Mouse (Mus musculus): Measurements from ENCODE around the gene Maz.

Gene Maz

DNA sequence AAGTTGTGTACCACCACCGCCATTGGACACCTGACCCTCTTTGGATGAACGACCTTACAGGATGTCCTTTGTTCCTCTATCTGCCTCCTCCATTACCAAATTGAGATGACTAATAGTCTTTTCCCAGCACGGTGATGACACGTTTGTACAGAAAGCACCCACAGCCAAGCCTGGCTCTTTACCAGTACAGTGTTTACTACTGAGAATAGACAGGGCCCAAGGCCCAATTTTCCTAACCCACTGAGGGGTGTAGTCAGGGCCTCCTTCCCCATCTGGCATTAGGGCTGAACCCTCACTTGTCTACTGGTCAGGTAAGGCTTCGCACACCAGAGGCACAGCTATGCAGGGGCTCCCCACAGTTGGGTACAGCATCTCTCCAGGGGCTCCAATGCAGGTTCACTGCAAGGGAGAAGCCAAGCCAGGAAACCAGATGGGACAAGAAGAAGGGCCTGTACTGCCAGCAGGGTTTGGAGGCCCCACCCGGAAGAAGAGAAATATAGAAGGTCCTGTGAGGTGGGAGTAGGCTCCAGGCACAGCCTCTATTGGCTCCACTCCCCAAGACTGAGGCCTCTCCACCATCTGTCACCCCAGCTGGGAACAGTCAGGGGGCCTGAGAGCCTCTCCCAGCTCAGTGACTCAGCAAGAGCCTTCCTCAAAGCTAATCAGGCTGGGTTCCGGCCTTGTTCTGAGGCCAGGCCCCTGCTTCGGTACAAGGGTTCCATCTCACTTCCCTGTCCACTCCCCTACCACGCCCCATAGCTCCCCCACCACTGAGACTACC is 18.4 kb downstream of the Maz start:
- peak in 1 of 2 experiments; percentile 57 for DNase-seq (ENCODE audit: low spot score in 2 of 2)

- no peak for DNase-seq (ENCODE audit: low spot score in 2 of 2)
These were observed 19.4 kb downstream of the Maz start for GRCm38 (mm10) chr7:127007313-127008024.

DNA sequence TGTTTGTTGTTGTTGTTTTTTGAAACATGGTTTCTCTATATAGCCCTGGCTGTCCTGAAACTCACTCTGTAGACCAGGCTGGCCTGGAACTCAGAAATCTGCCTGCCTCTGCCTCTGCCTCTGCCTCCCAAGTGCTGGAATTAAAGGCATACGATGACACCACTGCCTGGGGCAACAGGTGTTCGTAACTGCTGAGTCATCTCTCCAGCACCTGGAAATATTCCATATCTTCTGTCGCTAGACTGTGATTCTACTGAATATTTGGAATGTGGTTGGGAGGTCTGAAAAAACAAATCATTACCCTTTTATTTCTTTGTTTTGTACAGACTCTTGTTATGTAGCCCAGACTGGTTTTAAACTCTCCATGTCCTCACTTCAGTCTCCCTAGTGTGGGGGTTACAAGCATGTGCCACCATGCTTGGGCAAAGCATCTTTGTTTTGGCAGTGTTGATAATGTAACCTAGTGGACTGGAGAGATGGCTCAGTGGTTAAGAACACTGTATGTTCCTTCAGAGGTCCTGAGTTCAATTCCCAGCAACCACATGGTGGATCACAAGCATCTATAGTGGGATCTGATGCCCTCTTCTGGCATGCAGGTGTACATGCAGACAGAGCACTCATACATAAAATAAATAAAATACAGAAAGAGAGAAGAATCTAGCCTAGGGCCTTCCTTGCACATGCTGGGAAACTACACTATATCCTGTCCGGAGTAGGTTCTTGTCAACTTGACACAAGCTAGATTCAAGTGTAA is 22.5 kb downstream of the Maz start:
- DNase-seq (ENCODE audit: low spot score in 2 of 2) = no peak

- DNase-seq (ENCODE audit: low spot score in 2 of 2) = no peak
These were observed 23.2 kb downstream of the Maz start for GRCm38 (mm10) chr7:127003620-127004019.

GRCm38 (mm10) chr7:126999568-126999967 is 27.3 kb downstream of the Maz start:
- no peak for DNase-seq (ENCODE audit: low spot score in 2 of 2)

- DNase-seq (ENCODE audit: low spot score in 2 of 2) = no peak
These were observed 30.4 kb downstream of the Maz start for GRCm38 (mm10) chr7:126996449-126996848.

- DNase-seq (ENCODE audit: low spot score in 2 of 2) = no peak
These were observed 38.0 kb downstream of the Maz start for GRCm38 (mm10) chr7:126988816-126989215.

DNA sequence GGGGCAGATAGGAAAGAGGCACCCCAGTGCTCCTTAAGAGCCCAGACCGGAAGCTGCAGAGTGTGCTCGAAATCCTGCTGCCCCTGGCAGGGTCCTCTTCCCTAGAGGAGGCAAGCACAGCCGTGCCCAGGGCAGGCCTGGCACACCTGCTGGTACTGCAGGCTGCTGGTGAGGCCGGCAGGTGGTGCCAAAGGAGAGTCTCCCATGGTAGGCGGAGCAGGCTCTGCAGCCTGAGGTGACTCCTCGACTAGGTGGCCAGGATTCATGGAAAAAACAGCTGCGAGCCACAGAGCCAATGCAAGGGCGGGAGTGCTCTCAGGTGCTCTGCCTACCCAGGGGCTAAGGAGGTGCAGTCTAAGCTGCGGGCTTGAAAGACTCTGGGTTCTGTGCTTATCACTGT is 40.5 kb downstream of the Maz start:
- DNase-seq (ENCODE audit: low spot score in 2 of 2) = no peak

GRCm38 (mm10) chr7:126984667-126985444 is 42.0 kb downstream of the Maz start:
- no peak for DNase-seq (ENCODE audit: low spot score in 2 of 2)

DNA sequence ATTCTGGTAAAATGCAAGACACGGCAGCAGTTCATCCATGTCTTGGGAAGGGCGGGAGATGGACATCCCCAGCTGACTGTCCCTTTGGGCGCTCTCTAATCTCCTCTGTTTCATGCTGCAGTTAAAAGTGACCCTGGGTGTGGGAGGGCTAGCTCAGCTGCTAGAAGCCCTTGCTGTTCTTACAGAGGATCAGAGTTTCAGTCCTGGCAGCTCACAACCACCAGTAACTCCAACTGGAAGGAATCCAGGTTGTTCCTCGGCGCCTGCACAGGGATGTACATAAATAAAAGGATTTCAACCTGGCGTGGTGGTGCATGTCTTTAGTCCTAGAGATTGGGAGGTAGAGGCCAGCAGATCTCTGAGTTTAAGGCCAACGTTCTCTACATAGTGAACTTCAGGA is 43.7 kb downstream of the Maz start:
- no peak for DNase-seq (ENCODE audit: low spot score in 2 of 2)

GRCm38 (mm10) chr7:126982054-126982453 is 44.8 kb downstream of the Maz start:
- DNase-seq (ENCODE audit: low spot score in 2 of 2) = no peak

DNA sequence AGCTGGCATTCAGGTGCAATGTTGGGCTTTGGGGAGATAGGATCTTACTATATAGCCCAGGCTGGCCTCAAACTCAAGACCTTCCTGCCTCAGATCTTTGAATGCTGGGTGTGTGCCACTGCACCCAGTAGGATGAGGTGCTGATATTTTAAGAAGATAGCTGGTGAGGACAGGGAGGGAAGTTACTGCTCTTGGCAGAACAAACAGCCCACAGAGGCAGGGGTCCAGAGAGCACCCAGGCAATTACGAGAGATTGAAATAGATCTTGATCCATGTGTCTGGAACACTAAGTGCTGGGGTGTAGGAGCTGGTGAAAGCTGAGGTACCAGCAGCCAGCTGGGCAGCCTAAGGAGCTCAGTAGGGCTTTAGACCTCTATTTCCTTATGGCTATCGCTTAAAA is 45.2 kb downstream of the Maz start:
- DNase-seq (ENCODE audit: low spot score in 2 of 2) = no peak

DNA sequence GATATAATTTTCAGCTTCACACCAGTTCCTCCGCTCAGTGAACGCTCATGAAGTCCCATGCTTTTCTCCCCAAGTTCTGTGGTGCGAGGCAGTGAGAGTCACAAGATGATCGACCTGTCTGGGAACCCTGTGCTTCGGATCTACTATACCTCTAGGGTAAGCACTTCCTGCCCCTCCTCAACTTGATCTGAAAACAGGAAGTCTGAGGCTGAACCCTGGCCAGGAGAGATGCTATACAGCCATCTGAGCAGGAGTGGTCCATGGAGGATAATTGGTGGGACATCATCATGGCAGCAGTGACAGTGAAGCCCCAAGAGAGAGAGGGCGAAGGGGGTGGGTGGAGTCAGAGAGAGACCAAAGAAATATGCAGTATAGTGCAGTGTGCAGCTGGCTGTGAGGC is 48.0 kb downstream of the Maz start:
- DNase-seq (ENCODE audit: low spot score in 2 of 2) = no peak

DNA sequence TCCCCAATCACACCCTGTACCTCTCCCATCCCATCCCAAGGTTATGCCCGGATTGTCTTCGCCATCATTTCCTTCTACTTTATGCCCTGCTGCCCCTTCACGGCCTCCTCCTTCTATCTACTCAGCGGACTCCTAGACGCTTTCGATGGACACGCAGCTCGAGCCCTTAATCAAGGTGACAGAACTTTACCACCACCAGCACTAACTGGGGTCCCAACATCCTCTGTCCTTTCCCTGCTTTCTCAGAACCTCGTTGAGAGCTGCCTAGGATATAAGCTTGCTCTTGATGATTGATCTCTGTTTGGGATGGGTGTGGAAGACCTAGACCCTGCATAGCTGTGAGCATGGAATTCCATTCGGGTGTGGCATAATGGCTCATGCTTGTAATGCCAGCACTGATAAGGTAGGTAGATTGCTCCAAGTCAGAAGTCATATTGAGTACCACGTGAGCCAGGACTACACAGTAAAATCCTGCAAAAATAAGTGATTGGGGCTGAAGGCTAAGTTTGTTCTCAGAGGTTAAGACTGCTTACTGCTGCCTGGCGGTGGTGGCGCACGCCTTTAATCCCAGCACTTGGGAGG is 49.9 kb downstream of the Maz start:
- no peak for DNase-seq (ENCODE audit: low spot score in 2 of 2)

GRCm38 (mm10) chr7:126975950-126976866 is 50.6 kb downstream of the Maz start, which contains the start of gene Cdiptos:
Cdiptos (minus strand) TSS chr7:126976098.
- peak; percentile 91 to 94 for DNase-seq (ENCODE audit: low spot score in 2 of 2)

DNA sequence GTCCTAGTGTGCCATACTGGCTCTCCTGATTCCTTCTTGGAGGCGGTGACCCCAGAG is 51.1 kb downstream of the Maz start, which contains the start of gene Cdipt:
TSS of gene Cdipt (plus strand) at position 22 of the 57 bp plus-strand sequence.
- no peak for DNase-seq (ENCODE audit: low spot score in 2 of 2)

DNA sequence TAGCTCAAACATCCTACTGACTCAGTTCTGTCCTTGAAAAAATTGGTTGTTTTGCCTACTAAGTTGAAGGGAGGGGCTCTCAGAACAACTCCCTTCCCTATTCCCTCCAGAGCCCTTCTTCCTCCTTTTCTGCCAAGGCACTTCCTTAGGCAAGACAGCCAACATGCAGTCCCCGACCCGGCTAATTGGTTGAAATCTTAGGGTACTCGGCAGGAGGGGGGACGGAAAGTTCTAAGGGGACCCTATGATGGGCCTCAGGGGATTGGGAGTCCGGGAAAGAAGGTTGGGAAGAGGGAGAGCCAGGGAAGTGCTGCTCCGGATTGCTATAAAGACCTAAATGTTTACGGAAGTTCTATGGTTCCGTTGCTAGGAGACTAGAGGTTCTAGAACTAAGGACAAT is 51.3 kb downstream of the Maz start:
- DNase-seq (ENCODE audit: low spot score in 2 of 2) = no peak

Data from frontal cortex, postnatal 14 days (tissue).